Mouse (Mus musculus): ENCODE data around the gene Gm10134.

- TF ChIP-seq CTCF (IDR thresholded peaks at IDR 0.05; ENCODE audit: borderline replicate concordance, insufficient read depth, low read length), result no peak
- TF ChIP-seq POLR2A (IDR thresholded peaks at IDR 0.05; ENCODE audit: low read depth, low read length), result no peak
Observed at GRCm38 (mm10) chr2:28469461-28469860, 36.4 kb upstream of the Gm10134 start.

All from embryonic fibroblast, embryonic 13.5 days (primary cell).